Mouse (Mus musculus) intestine, postnatal 0 days (tissue): ENCODE measurements around the gene Tmem221. TPM values are rescaled to one million over a fixed set of nuclear protein-coding genes. Genes with fewer than 3 reads are reported as not detected.

ENCODE experiments used
- ATAC-seq: fragments of 200-750 bp; cut with Nextera tagmentation; 2 replicates; pipeline ENCODE4 v1.8.0; 2017; ENCODE audit warnings: mild to moderate bottlenecking, moderate TSS enrichment, moderate library complexity
- H3K27ac ChIP-seq: fragments of 300-500 bp; sonication (generic); 2 replicates; pipeline ENCODE4 v1.5.1; 2014; ENCODE audit warnings: mild to moderate bottlenecking, low read depth, low read length, moderate library complexity
- H3K27me3 ChIP-seq: fragments of 300-500 bp; sonication (generic); replicated peaks from 2 replicates; pipeline ENCODE4 v1.6.1; 2014; ENCODE audit warnings: low read length, mixed read lengths; ENCODE audit not compliant: control insufficient read depth, insufficient read depth
- H3K36me3 ChIP-seq: fragments of 300-500 bp; sonication (generic); 2 replicates; pipeline ENCODE4 v1.6.1; 2014; ENCODE audit warnings: mild to moderate bottlenecking, moderate library complexity; ENCODE audit not compliant: control insufficient read depth, insufficient read depth
- H3K4me1 ChIP-seq: fragments of 300-500 bp; sonication (generic); replicated peaks from 2 replicates; pipeline ENCODE4 v1.6.1; 2014; ENCODE audit warnings: antibody characterized with exemption, low read length, mixed read lengths; ENCODE audit not compliant: control insufficient read depth, insufficient read depth
- H3K4me2 ChIP-seq: fragments of 300-500 bp; sonication (generic); replicated peaks from 2 replicates; pipeline ENCODE4 v1.6.1; 2014; ENCODE audit warnings: low read depth, mild to moderate bottlenecking, moderate library complexity
- H3K4me3 ChIP-seq: fragments of 300-500 bp; sonication (generic); 2 replicates; pipeline ENCODE4 v1.5.1; 2014; ENCODE audit warnings: low read depth, low read length
- H3K9ac ChIP-seq: fragments of 300-500 bp; sonication (generic); 2 replicates; pipeline ENCODE4 v1.6.1; 2014; ENCODE audit warnings: mild to moderate bottlenecking, low read depth, low read length
- H3K9me3 ChIP-seq: fragments of 300-500 bp; sonication (generic); 2 replicates; pipeline ENCODE4 v1.6.1; 2016; ENCODE audit warnings: mixed run types; ENCODE audit not compliant: control insufficient read depth
- CTCF ChIP-seq: sonication (generic); IDR thresholded peaks from 2 replicates; pipeline ENCODE4 v1.5.1; 2016; ENCODE audit warnings: low read depth, mild to moderate bottlenecking, control low read depth, antibody characterized with exemption, moderate library complexity
- WGBS: fragments of 180-500 bp; shearing (Covaris S2); extraction: QIAGEN DNeasy Blood & Tissue Kit; methylation state at CpG from one replicate; pipeline ENCODE4 v1.1.7; 2014; 5-methylcytosine and 5-hydroxymethylcytosine counted together
- polyA plus RNA-seq: library from polyadenylated mRNA; unstranded; fragments of >200 nt; fragmentation: Nextera tagmentation; extraction: Ambion mirVana; gene quantifications from 2 replicates; pipeline ENCODE4 v1.2.1, GENCODE M21; 2015

Tmem221 gene
- polyA plus RNA-seq, 1 experiment from 2014 or later: 0.66 TPM

- Histone ChIP-seq H3K4me3 (no peak overlapping the region), H3K27ac (no peak overlapping the region), H3K4me1 (no peaks in the 10 kb centered on the region), H3K27me3 (peaks cover 33% of the 10 kb centered on the region), H3K36me3 (no peaks in the 10 kb centered on the region), H3K9ac (no peak overlapping the region), H3K9me3 (no peaks in the 10 kb centered on the region), H3K4me2 (no peak overlapping the region)
- 90% methylated on average over 4 of the region's 4 CpGs for WGBS
- TF ChIP-seq CTCF: no peak
- no peak for ATAC-seq
Measured at GRCm38 (mm10) chr8:71505326-71505725, 53.3 kb downstream of the Tmem221 start.

DNA sequence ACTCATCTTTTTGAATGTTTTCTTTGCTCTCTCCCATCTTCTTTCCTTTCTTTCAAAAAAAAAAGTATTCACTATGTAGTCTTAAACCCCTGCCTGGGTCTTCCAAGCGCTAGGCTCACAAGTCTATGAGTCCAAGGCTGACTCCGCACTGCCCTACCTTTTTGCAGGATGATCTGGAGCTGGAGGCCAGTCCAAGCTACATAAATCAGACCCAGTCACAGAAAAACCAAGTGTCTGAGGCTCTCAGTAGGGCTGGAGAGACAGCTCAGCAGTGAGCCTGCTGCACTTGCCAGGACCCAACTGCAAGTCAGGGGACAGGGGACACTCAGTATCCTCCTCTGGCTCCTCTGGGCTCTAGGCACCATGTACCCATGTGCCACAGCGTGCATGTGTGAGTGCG, 54.3 kb downstream of the Tmem221 start:
- H3K9ac ChIP-seq: no peak overlapping the region
- H3K4me2 ChIP-seq: no peak overlapping the region
- no peaks in the 10 kb centered on the region for H3K9me3 ChIP-seq
- no peaks in the 10 kb centered on the region for H3K4me1 ChIP-seq
- no peaks in the 10 kb centered on the region for H3K36me3 ChIP-seq
- 88% methylated on average over 4 of the region's 4 CpGs for WGBS
- peaks cover 33% of the 10 kb centered on the region for H3K27me3 ChIP-seq
- H3K4me3 ChIP-seq: no peak overlapping the region
- TF ChIP-seq CTCF: no peak
- H3K27ac ChIP-seq: no peak overlapping the region
- ATAC-seq: no peak

Other genes with a start within 250 kb of the Tmem221 start
- gene Use1, start 192.0 kb downstream of the Tmem221 start, polyA plus RNA-seq: 98.4 and 106 TPM in 2 replicates
- 20.0 and 20.5 TPM in 2 replicates for gene Ocel1, start 187.6 kb downstream of the Tmem221 start, polyA plus RNA-seq
- gene Nr2f6, start 176.9 kb downstream of the Tmem221 start, polyA plus RNA-seq: 58.3 and 58.5 TPM in 2 replicates
- gene Ushbp1, start 163.1 kb downstream of the Tmem221 start, polyA plus RNA-seq: 4.1 and 4.9 TPM in 2 replicates
- gene Babam1, start 162.0 kb downstream of the Tmem221 start, polyA plus RNA-seq: 66.8 and 68.6 TPM in 2 replicates
- 2.8 and 4.4 TPM in 2 replicates for gene Ankle1, start 152.9 kb downstream of the Tmem221 start, polyA plus RNA-seq
- 15.2 and 15.9 TPM in 2 replicates for gene Abhd8, start 95.2 kb downstream of the Tmem221 start, polyA plus RNA-seq
- gene Mrpl34, start 93.9 kb downstream of the Tmem221 start, polyA plus RNA-seq: 187 and 190 TPM in 2 replicates
- gene Dda1, start 89.7 kb downstream of the Tmem221 start, polyA plus RNA-seq: 82.8 and 91.7 TPM in 2 replicates
- 0.54 and 0.74 TPM in 2 replicates for gene Ano8, start 72.9 kb downstream of the Tmem221 start, polyA plus RNA-seq
- 6.3 and 6.6 TPM in 2 replicates for gene Gtpbp3, start 70.8 kb downstream of the Tmem221 start, polyA plus RNA-seq
- 109 and 111 TPM in 2 replicates for gene Plvap, start 47.1 kb downstream of the Tmem221 start, polyA plus RNA-seq
- gene Ccdc194, start 33.2 kb downstream of the Tmem221 start, polyA plus RNA-seq: 0.08 TPM in 1 of 2 replicates, not detected in the other
- 85.5 and 91.5 TPM in 2 replicates for gene Bst2, start 21.4 kb downstream of the Tmem221 start, polyA plus RNA-seq
- gene Mvb12a, start 15.9 kb downstream of the Tmem221 start, polyA plus RNA-seq: 133 and 143 TPM in 2 replicates
- not detected in 2 replicates for gene Nxnl1, start 7.7 kb upstream of the Tmem221 start, polyA plus RNA-seq
- 14.5 and 14.9 TPM in 2 replicates for gene Slc27a1, start 10.0 kb upstream of the Tmem221 start, polyA plus RNA-seq
- gene Pgls, start 33.3 kb upstream of the Tmem221 start, polyA plus RNA-seq: 152 and 154 TPM in 2 replicates
- gene Fam129c, start 38.8 kb upstream of the Tmem221 start, polyA plus RNA-seq: 0.47 and 0.77 TPM in 2 replicates
- 43.3 and 44.5 TPM in 2 replicates for gene Colgalt1, start 52.1 kb upstream of the Tmem221 start, polyA plus RNA-seq
- 0.60 and 0.72 TPM in 2 replicates for gene Unc13a, start 112.9 kb upstream of the Tmem221 start, polyA plus RNA-seq
- gene Jak3, start 117.4 kb upstream of the Tmem221 start, polyA plus RNA-seq: 5.7 and 6.8 TPM in 2 replicates
- 2.5 and 3.0 TPM in 2 replicates for gene Insl3, start 130.3 kb upstream of the Tmem221 start, polyA plus RNA-seq
- 30.5 and 33.5 TPM in 2 replicates for gene B3gnt3, start 142.9 kb upstream of the Tmem221 start, polyA plus RNA-seq
- 2.2 and 2.5 TPM in 2 replicates for gene Fcho1, start 166.8 kb upstream of the Tmem221 start, polyA plus RNA-seq